Mouse (Mus musculus) effector memory CD4-positive, alpha-beta T cell, adult 5 months (primary cell): ENCODE measurements around the gene Ptpn18. TPM values are rescaled to one million over a fixed set of nuclear protein-coding genes. Genes with fewer than 3 reads are reported as not detected.

Experiments
- polyA plus RNA-seq: library from polyadenylated mRNA; unstranded; fragments of 100-300 nt; shearing (Covaris generic); gene quantifications from one replicate; pipeline ENCODE4 v1.2.1, GENCODE M21; 2017

Gene Ptpn18
- 194 TPM for polyA plus RNA-seq

GRCm38 (mm10) chr1:34459284-34460060 is at the start of gene Ptpn18:
Gene Ptpn18 (plus strand): TSS chr1:34459762.

GRCm38 (mm10) chr1:34439215-34439960 is 20.2 kb upstream of the Ptpn18 start, which contains the start of the genes Ccdc115 and Imp4:
Gene Ccdc115 (minus strand): TSS chr1:34439672.
Gene Imp4 (plus strand): TSS chr1:34439851.

Other genes with a start within 250 kb of the Ptpn18 start
- gene Ccdc115, start 20.1 kb upstream of the Ptpn18 start, polyA plus RNA-seq: 30.7 TPM
- gene Imp4, start 19.9 kb upstream of the Ptpn18 start, polyA plus RNA-seq: 129 TPM
- not detected for gene Prss39, start 38.6 kb downstream of the Ptpn18 start, polyA plus RNA-seq
- not detected for gene Cfc1, start 75.9 kb downstream of the Ptpn18 start, polyA plus RNA-seq
- not detected for gene Prss40, start 101.2 kb downstream of the Ptpn18 start, polyA plus RNA-seq
- not detected for gene Amer3, start 119.9 kb downstream of the Ptpn18 start, polyA plus RNA-seq